Mouse (Mus musculus) stomach, embryonic 15.5 days (tissue): ENCODE data around the gene Fn1. TPM values are rescaled to one million over a fixed set of nuclear protein-coding genes. Genes with fewer than 3 reads are reported as not detected.

Experiments used
- ATAC-seq: fragments of 200-750 bp; cut with Nextera tagmentation; 2 replicates; pipeline ENCODE4 v1.8.0; 2017; ENCODE audit warnings: low read depth, moderate number of reproducible peaks, moderate TSS enrichment; ENCODE audit not compliant: insufficient read depth, low FRiP score
- H3K27ac ChIP-seq: fragments of 300-500 bp; sonication (generic); 2 replicates; pipeline ENCODE4 v1.5.1; 2015; ENCODE audit warnings: mild to moderate bottlenecking, inconsistent platforms
- H3K27me3 ChIP-seq: fragments of 300-500 bp; sonication (generic); replicated peaks from 2 replicates; pipeline ENCODE4 v1.6.1; 2015; ENCODE audit warnings: inconsistent platforms
- H3K36me3 ChIP-seq: fragments of 300-500 bp; sonication (generic); 2 replicates; pipeline ENCODE4 v1.6.1; 2015; ENCODE audit warnings: inconsistent platforms
- H3K4me1 ChIP-seq: fragments of 300-500 bp; sonication (generic); 2 replicates; pipeline ENCODE4 v1.6.1; 2015; ENCODE audit warnings: inconsistent platforms
- H3K4me2 ChIP-seq: fragments of 300-500 bp; sonication (generic); 2 replicates; pipeline ENCODE4 v1.6.1; 2015; ENCODE audit warnings: mild to moderate bottlenecking, inconsistent platforms
- H3K4me3 ChIP-seq: fragments of 300-500 bp; sonication (generic); replicated peaks from 2 replicates; pipeline ENCODE4 v1.5.1; 2015; ENCODE audit warnings: inconsistent platforms
- H3K9ac ChIP-seq: fragments of 300-500 bp; sonication (generic); 2 replicates; pipeline ENCODE4 v1.6.1; 2015; ENCODE audit warnings: inconsistent platforms
- H3K9me3 ChIP-seq: fragments of 300-500 bp; sonication (generic); 2 replicates; pipeline ENCODE4 v1.6.1; 2016; ENCODE audit warnings: inconsistent platforms
- WGBS: fragments of 180-500 bp; shearing (Covaris S2); methylation state at CpG from one replicate; pipeline ENCODE4 v1.1.7; 2015; 5-methylcytosine and 5-hydroxymethylcytosine counted together
- polyA plus RNA-seq: library from polyadenylated mRNA; unstranded; fragments of >200 nt; fragmentation: Nextera tagmentation; extraction: Ambion mirVana; gene quantifications from 2 replicates; pipeline ENCODE4 v1.2.1, GENCODE M21; 2015

Gene Fn1
- polyA plus RNA-seq, 1 experiment from 2014 or later, result 117 TPM

- no peaks in the 10 kb centered on the region for H3K9me3 ChIP-seq
- H3K27ac ChIP-seq, result no peak overlapping the region
- H3K9ac ChIP-seq, result no peak overlapping the region
- no peak overlapping the region for H3K4me2 ChIP-seq
- H3K4me3 ChIP-seq, result no peak overlapping the region
- H3K4me1 ChIP-seq, result 0 out of 2 replicates have a peak, but pooled peaks cover 11% of the 10 kb centered on the region
- peaks cover 20% of the 10 kb centered on the region for H3K36me3 ChIP-seq
- H3K27me3 ChIP-seq, result no peaks in the 10 kb centered on the region
- ATAC-seq, result no peak
- whole genome bisulfite sequencing, result 76% methylated on average over 5 of the region's 5 CpGs
These were observed 6.2 kb downstream of the Fn1 start for GRCm38 (mm10) chr1:71646774-71647173.

GRCm38 (mm10) chr1:71645999-71646398 is 7.0 kb downstream of the Fn1 start:
- ATAC-seq, result no peak
- peaks cover 20% of the 10 kb centered on the region for H3K36me3 ChIP-seq
- H3K9me3 ChIP-seq, result no peaks in the 10 kb centered on the region
- H3K27me3 ChIP-seq, result no peaks in the 10 kb centered on the region
- H3K4me2 ChIP-seq, result no peak overlapping the region
- H3K4me1 ChIP-seq, result 0 out of 2 replicates have a peak, but pooled peaks cover 7% of the 10 kb centered on the region
- H3K27ac ChIP-seq, result no peak overlapping the region
- H3K9ac ChIP-seq, result no peak overlapping the region
- no peak overlapping the region for H3K4me3 ChIP-seq
- 52% methylated on average over 3 of the region's 3 CpGs for WGBS

- H3K27ac ChIP-seq, result no peak overlapping the region
- H3K9me3 ChIP-seq, result no peaks in the 10 kb centered on the region
These were observed 7.5 kb downstream of the Fn1 start for GRCm38 (mm10) chr1:71645466-71645865.

GRCm38 (mm10) chr1:71642794-71643193 is 10.2 kb downstream of the Fn1 start:
- Histone ChIP-seq H3K4me2 (no peak overlapping the region), H3K9me3 (no peaks in the 10 kb centered on the region), H3K4me1 (no peaks in the 10 kb centered on the region), H3K27me3 (no peaks in the 10 kb centered on the region), H3K36me3 (peaks cover 26% of the 10 kb centered on the region), H3K9ac (no peak overlapping the region), H3K4me3 (no peak overlapping the region), H3K27ac (no peak overlapping the region)
- WGBS, result 94% methylated on average over 10 of the region's 10 CpGs
- ATAC-seq, result no peak

More at GRCm38 (mm10) chr1:71645466-71645865, 7.5 kb downstream of the Fn1 start:
- WGBS, result 84% methylated on average over 13 of the region's 13 CpGs
- ATAC-seq, result no peak
- no peak overlapping the region for H3K4me2 ChIP-seq
- peaks cover 20% of the 10 kb centered on the region for H3K36me3 ChIP-seq
- no peaks in the 10 kb centered on the region for H3K27me3 ChIP-seq
- H3K4me1 ChIP-seq, result 0 out of 2 replicates have a peak, but pooled peaks cover 3% of the 10 kb centered on the region
- H3K4me3 ChIP-seq, result no peak overlapping the region
- no peak overlapping the region for H3K9ac ChIP-seq

GRCm38 (mm10) chr1:71641206-71641605 is 11.8 kb downstream of the Fn1 start:
- H3K27me3 ChIP-seq, result no peaks in the 10 kb centered on the region
- H3K4me2 ChIP-seq, result no peak overlapping the region
- ATAC-seq, result no peak
- no peak overlapping the region for H3K27ac ChIP-seq
- 90% methylated on average over 11 of the region's 11 CpGs for WGBS
- no peaks in the 10 kb centered on the region for H3K4me1 ChIP-seq
- no peak overlapping the region for H3K9ac ChIP-seq
- H3K4me3 ChIP-seq, result no peak overlapping the region
- H3K9me3 ChIP-seq, result no peaks in the 10 kb centered on the region
- peaks cover 32% of the 10 kb centered on the region for H3K36me3 ChIP-seq

GRCm38 (mm10) chr1:71640157-71640556 is 12.8 kb downstream of the Fn1 start:
- no peak for ATAC-seq
- Histone ChIP-seq H3K36me3 (peaks cover 34% of the 10 kb centered on the region), H3K4me2 (no peak overlapping the region), H3K4me1 (no peaks in the 10 kb centered on the region), H3K9ac (no peak overlapping the region), H3K27me3 (no peaks in the 10 kb centered on the region), H3K9me3 (no peaks in the 10 kb centered on the region), H3K27ac (no peak overlapping the region), H3K4me3 (no peak overlapping the region)
- WGBS, result 94% methylated on average over 8 of the region's 8 CpGs

GRCm38 (mm10) chr1:71636665-71637064 is 16.3 kb downstream of the Fn1 start:
- H3K27ac ChIP-seq, result no peak overlapping the region
- no peak overlapping the region for H3K9ac ChIP-seq
- H3K4me1 ChIP-seq, result no peaks in the 10 kb centered on the region
- H3K4me2 ChIP-seq, result no peak overlapping the region
- ATAC-seq, result no peak
- H3K4me3 ChIP-seq, result no peak overlapping the region
- WGBS, result 90% methylated on average over 4 of the region's 4 CpGs
- H3K27me3 ChIP-seq, result no peaks in the 10 kb centered on the region
- H3K9me3 ChIP-seq, result no peaks in the 10 kb centered on the region
- H3K36me3 ChIP-seq, result peaks cover 29% of the 10 kb centered on the region

GRCm38 (mm10) chr1:71636116-71636515 is 16.9 kb downstream of the Fn1 start:
- no peaks in the 10 kb centered on the region for H3K4me1 ChIP-seq
- H3K9ac ChIP-seq, result no peak overlapping the region
- H3K36me3 ChIP-seq, result peaks cover 29% of the 10 kb centered on the region
- WGBS, result 83% methylated on average over 5 of the region's 5 CpGs
- no peak overlapping the region for H3K4me3 ChIP-seq
- H3K4me2 ChIP-seq, result no peak overlapping the region
- H3K27me3 ChIP-seq, result no peaks in the 10 kb centered on the region
- H3K27ac ChIP-seq, result no peak overlapping the region
- no peaks in the 10 kb centered on the region for H3K9me3 ChIP-seq
- no peak for ATAC-seq

- Histone ChIP-seq H3K27ac (no peak overlapping the region), H3K9ac (no peak overlapping the region), H3K9me3 (no peaks in the 10 kb centered on the region), H3K27me3 (no peaks in the 10 kb centered on the region), H3K4me3 (no peak overlapping the region), H3K4me2 (no peak overlapping the region), H3K4me1 (no peaks in the 10 kb centered on the region), H3K36me3 (peaks cover 28% of the 10 kb centered on the region)
- WGBS, result 91% methylated on average over 10 of the region's 10 CpGs
- no peak for ATAC-seq
These were observed 17.6 kb downstream of the Fn1 start for GRCm38 (mm10) chr1:71635101-71636014.

GRCm38 (mm10) chr1:71634471-71634981 is 18.5 kb downstream of the Fn1 start:
- no peaks in the 10 kb centered on the region for H3K4me1 ChIP-seq
- peaks cover 27% of the 10 kb centered on the region for H3K36me3 ChIP-seq
- no peaks in the 10 kb centered on the region for H3K9me3 ChIP-seq
- H3K9ac ChIP-seq, result no peak overlapping the region
- H3K27ac ChIP-seq, result no peak overlapping the region
- 75% methylated on average over 6 of the region's 6 CpGs for WGBS
- no peak overlapping the region for H3K4me2 ChIP-seq
- no peak for ATAC-seq
- no peak overlapping the region for H3K4me3 ChIP-seq
- no peaks in the 10 kb centered on the region for H3K27me3 ChIP-seq

- Histone ChIP-seq H3K9ac (no peak overlapping the region), H3K9me3 (no peaks in the 10 kb centered on the region), H3K4me3 (no peak overlapping the region), H3K27me3 (no peaks in the 10 kb centered on the region), H3K36me3 (peaks cover 41% of the 10 kb centered on the region), H3K4me2 (no peak overlapping the region), H3K27ac (no peak overlapping the region), H3K4me1 (no peaks in the 10 kb centered on the region)
- 82% methylated on average over 10 of the region's 10 CpGs for WGBS
- no peak for ATAC-seq
These were observed 20.6 kb downstream of the Fn1 start for GRCm38 (mm10) chr1:71632387-71632786.

GRCm38 (mm10) chr1:71631811-71632210 is 21.2 kb downstream of the Fn1 start:
- no peaks in the 10 kb centered on the region for H3K9me3 ChIP-seq
- no peak overlapping the region for H3K4me2 ChIP-seq
- no peak overlapping the region for H3K9ac ChIP-seq
- ATAC-seq, result no peak
- H3K27me3 ChIP-seq, result no peaks in the 10 kb centered on the region
- no peaks in the 10 kb centered on the region for H3K4me1 ChIP-seq
- H3K27ac ChIP-seq, result no peak overlapping the region
- 85% methylated on average over 6 of the region's 6 CpGs for WGBS
- H3K4me3 ChIP-seq, result no peak overlapping the region
- H3K36me3 ChIP-seq, result peaks cover 42% of the 10 kb centered on the region
